Mouse (Mus musculus) kidney, postnatal 4 days (tissue): ENCODE data around the gene Ehd4.
A peak's percentile ranks its signal among the peaks of the same experiment; 100 is the strongest.

Experiments
- DNase-seq, 2 experiments: peaks; one replicate each; pipeline ENCODE4 v3.0.0; 2021; ENCODE audit warnings: mixed read lengths in 2 of 2

Gene Ehd4

GRCm38 (mm10) chr2:120106397-120106973 is 47.9 kb downstream of the Ehd4 start:
- no peak for DNase-seq

GRCm38 (mm10) chr2:120105861-120106260 is 48.5 kb downstream of the Ehd4 start:
- no peak for DNase-seq

GRCm38 (mm10) chr2:120102881-120103280 is 51.5 kb downstream of the Ehd4 start:
- peak; percentile 53 to 71 for DNase-seq

GRCm38 (mm10) chr2:120102450-120102849 is 52.0 kb downstream of the Ehd4 start:
- DNase-seq = no peak

- DNase-seq = no peak
These were observed 52.4 kb downstream of the Ehd4 start for GRCm38 (mm10) chr2:120101961-120102360.

- no peak for DNase-seq
These were observed 54.5 kb downstream of the Ehd4 start for GRCm38 (mm10) chr2:120099886-120100285.

GRCm38 (mm10) chr2:120099263-120099662 is 55.1 kb downstream of the Ehd4 start:
- no peak for DNase-seq

GRCm38 (mm10) chr2:120098781-120099202 is 55.6 kb downstream of the Ehd4 start:
- DNase-seq = no peak

- peak in 1 of 2 experiments; percentile 17 for DNase-seq
These were observed 56.5 kb downstream of the Ehd4 start for GRCm38 (mm10) chr2:120097868-120098267.

GRCm38 (mm10) chr2:120096711-120097110 is 57.7 kb downstream of the Ehd4 start:
- no peak for DNase-seq

- no peak for DNase-seq
These were observed 58.2 kb downstream of the Ehd4 start for GRCm38 (mm10) chr2:120096191-120096590.

- DNase-seq = no peak
These were observed 59.2 kb downstream of the Ehd4 start for GRCm38 (mm10) chr2:120095171-120095570.

- peak; percentile 64 to 69 for DNase-seq
These were observed 60.6 kb downstream of the Ehd4 start for GRCm38 (mm10) chr2:120093671-120094430.

- DNase-seq = no peak
These were observed 63.4 kb downstream of the Ehd4 start for GRCm38 (mm10) chr2:120090979-120091378.

- DNase-seq = no peak
These were observed 66.5 kb downstream of the Ehd4 start for GRCm38 (mm10) chr2:120087897-120088296.

- no peak for DNase-seq
These were observed 67.0 kb downstream of the Ehd4 start for GRCm38 (mm10) chr2:120087391-120087790.

- DNase-seq = no peak
These were observed 68.4 kb downstream of the Ehd4 start for GRCm38 (mm10) chr2:120086038-120086437.

- peak; percentile 64 to 73 for DNase-seq
These were observed 69.6 kb downstream of the Ehd4 start for GRCm38 (mm10) chr2:120084593-120085361.

- no peak for DNase-seq
These were observed 72.0 kb downstream of the Ehd4 start for GRCm38 (mm10) chr2:120082416-120082815.

- DNase-seq = peak; percentile 72 to 82
These were observed 78.2 kb downstream of the Ehd4 start for GRCm38 (mm10) chr2:120076076-120076705.

GRCm38 (mm10) chr2:120074096-120074495 is 80.3 kb downstream of the Ehd4 start:
- DNase-seq = no peak

GRCm38 (mm10) chr2:120069466-120069990 is 84.9 kb downstream of the Ehd4 start:
- DNase-seq = no peak
